16 mouse cellular contexts compared by ENCODE assay signal in the genomic region with DNA sequence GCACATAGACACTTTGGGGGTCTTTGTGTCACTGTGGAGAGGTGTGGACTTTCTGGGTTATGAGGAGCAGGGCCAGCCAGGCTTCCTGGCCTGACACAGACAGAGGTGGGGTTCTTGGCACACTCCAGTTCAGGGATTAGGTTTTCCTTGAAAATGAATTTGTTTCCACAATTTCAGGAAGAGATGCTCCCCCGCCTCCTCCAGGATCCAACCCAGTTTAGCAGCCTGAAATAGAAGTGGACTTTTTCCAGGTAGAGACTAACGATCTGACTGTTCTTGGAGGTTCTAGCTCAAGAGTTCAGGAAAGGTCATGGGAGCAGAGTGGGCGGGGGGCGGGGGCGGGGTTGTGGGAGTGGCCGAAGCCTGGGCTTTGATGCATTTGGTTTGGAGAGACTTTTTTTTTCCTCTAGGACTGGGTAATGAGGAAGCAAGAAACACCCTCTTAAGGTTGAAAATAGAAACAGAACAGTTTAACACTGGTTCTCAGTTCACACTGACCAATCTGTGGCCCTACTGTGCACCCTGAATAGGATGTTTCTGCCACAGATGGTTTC. TPM values are rescaled to one million over a fixed set of nuclear protein-coding genes. Genes with fewer than 3 reads are reported as not detected.
DNase-seq lines count a peak whose midpoint lies in the region; ATAC-seq and TF ChIP-seq lines count a peak whose summit lies in the region.
"Had no signal": no experiment of that assay in that cellular context is flagged by ENCODE, and none has a peak within 500 bp of the region (broad histone marks: within the 10 kb centered on the region; RNA-seq: fewer than 3 reads in every experiment).

No protein-coding gene starts in this region.

- H3K9ac ChIP-seq in liver, postnatal 0 days (replicated peaks) = no peak overlapping the region
- H3K9ac ChIP-seq: hindbrain, embryonic 15.5 days; limb, embryonic 12.5 days; neural tube, embryonic 15.5 days had no signal

- no peak overlapping the region for H3K4me3 ChIP-seq in liver, postnatal 0 days (ENCODE audit: low read depth, low read length)
- H3K4me3 ChIP-seq: hindbrain, embryonic 15.5 days; limb, embryonic 12.5 days; neural tube, embryonic 15.5 days had no signal

- no peaks in the 10 kb centered on the region for H3K27me3 ChIP-seq in liver, postnatal 0 days (ENCODE audit: insufficient read depth, low read length)
- H3K27me3 ChIP-seq: hindbrain, embryonic 15.5 days; limb, embryonic 12.5 days; neural tube, embryonic 15.5 days had no signal

- 0 out of 2 replicates have a peak, but pooled peaks cover 4% of the 10 kb centered on the region for H3K4me1 ChIP-seq in liver, postnatal 0 days (ENCODE audit: insufficient read depth)
- H3K4me1 ChIP-seq: hindbrain, embryonic 15.5 days; limb, embryonic 12.5 days; neural tube, embryonic 15.5 days had no signal

- WGBS in liver, postnatal 0 days (ENCODE audit: insufficient replicate concordance) = 46% methylated on average over 6 of the region's 6 CpGs

- H3K9me3 ChIP-seq in liver, postnatal 0 days (ENCODE audit: low read length) = no peaks in the 10 kb centered on the region
- H3K9me3 ChIP-seq: hindbrain, embryonic 15.5 days; limb, embryonic 12.5 days; neural tube, embryonic 15.5 days had no signal

- H3K36me3 ChIP-seq in liver, postnatal 0 days (replicated peaks; ENCODE audit: insufficient read depth, low read length) = no peaks in the 10 kb centered on the region
- H3K36me3 ChIP-seq: hindbrain, embryonic 15.5 days; limb, embryonic 12.5 days; neural tube, embryonic 15.5 days had no signal

- TF ChIP-seq EP300 in liver, postnatal 0 days (IDR thresholded peaks at IDR 0.05; ENCODE audit: low read depth) = no peak

- peak; percentile 44; the same call in 1 of the 2 replicates for ATAC-seq in liver, postnatal 0 days
- ATAC-seq: CD4-positive, CD25-positive, alpha-beta regulatory T cell, adult 4 months; midbrain, embryonic 16.5 days had no signal

- TF ChIP-seq CTCF in liver, postnatal 0 days (IDR thresholded peaks at IDR 0.05; ENCODE audit: low read depth) = no peak

- no peak overlapping the region for H3K4me2 ChIP-seq in liver, postnatal 0 days (ENCODE audit: low read depth, low read length)
- H3K4me2 ChIP-seq: hindbrain, embryonic 15.5 days; limb, embryonic 12.5 days; neural tube, embryonic 15.5 days had no signal

- H3K27ac ChIP-seq in liver, postnatal 0 days (ENCODE audit: low read depth) = no peak overlapping the region
- H3K27ac ChIP-seq: hindbrain, embryonic 15.5 days; limb, embryonic 12.5 days; neural tube, embryonic 15.5 days had no signal

- peak; percentile 17 to 35 for DNase-seq in frontal cortex, postnatal 36 days (ENCODE audit: low spot score in 2 of 2)
- DNase-seq in frontal cortex, postnatal 10 days (ENCODE audit: low spot score in 2 of 2) = no peak
- DNase-seq in liver, postnatal 0 days = peak; percentile 44
- DNase-seq in liver = no peak
- DNase-seq in heart, adult 8-10 months (ENCODE audit: low spot score) = peak; percentile 84
- peak; percentile 24 for DNase-seq in skeletal muscle tissue, adult 2 months (ENCODE audit: low read depth, low spot score)
- DNase-seq in cerebellum, postnatal 4 days (ENCODE audit: low spot score in 2 of 2) = no peak
- DNase-seq in urinary bladder, postnatal 4 days (ENCODE audit: low spot score in 2 of 2) = no peak
- DNase-seq: embryo, embryonic 11 days; gastrocnemius, postnatal 14 days had no signal

RNA-seq across cellular contexts. Expression of a gene that starts 10.4 kb away (rescaled TPM):
- polyA plus RNA-seq in liver, postnatal 0 days (2015; fragmentation: Nextera tagmentation; extraction: Ambion mirVana) = 7.1 and 8.2 TPM in 2 replicates
- total RNA-seq in heart, adult 8-10 months (2022) = 10 to 100 TPM; 50.0 to 57.6 (median 56.7) TPM

RNA-seq across cellular contexts. Expression of a gene that starts 26.6 kb away (rescaled TPM):
- 16.2 and 18.8 TPM in 2 replicates for polyA plus RNA-seq in liver, postnatal 0 days (2015; fragmentation: Nextera tagmentation; extraction: Ambion mirVana)
- total RNA-seq in heart, adult 8-10 months (2022) = not detected
- total RNA-seq: gastrocnemius, postnatal 14 days; layer of hippocampus, adult 18-20 months had no signal
- polyA plus RNA-seq: CD4-positive, CD25-positive, alpha-beta regulatory T cell, adult 4 months; hindbrain, embryonic 15.5 days; midbrain, embryonic 16.5 days; neural tube, embryonic 15.5 days had no signal

RNA-seq across cellular contexts. Expression of a gene that starts 42.9 kb away (rescaled TPM):
- polyA plus RNA-seq in liver, postnatal 0 days (2015; fragmentation: Nextera tagmentation; extraction: Ambion mirVana) = 9.0 and 9.3 TPM in 2 replicates
- total RNA-seq in heart, adult 8-10 months (2022) = under 1 TPM; 0.41 to 0.97 (median 0.51) TPM
- total RNA-seq: gastrocnemius, postnatal 14 days; layer of hippocampus, adult 18-20 months had no signal
- polyA plus RNA-seq: CD4-positive, CD25-positive, alpha-beta regulatory T cell, adult 4 months; midbrain, embryonic 16.5 days had no signal

RNA-seq across cellular contexts. Expression of a gene that starts 43.6 kb away (rescaled TPM):
- 3.7 and 4.4 TPM in 2 replicates for polyA plus RNA-seq in liver, postnatal 0 days (2015; fragmentation: Nextera tagmentation; extraction: Ambion mirVana)
- total RNA-seq in heart, adult 8-10 months (2022) = under 1 TPM in 2 of 4 experiments, not detected in 2; 0.12 to 0.23 TPM
- polyA plus RNA-seq: CD4-positive, CD25-positive, alpha-beta regulatory T cell, adult 4 months; midbrain, embryonic 16.5 days had no signal

Comparison
In these comparisons a context has a peak if more than half of its experiments do, and no peak if none do; other contexts are left out.
1. DNase-seq: peak in frontal cortex, postnatal 36 days (2 of 2), liver, postnatal 0 days (single experiment), heart, adult 8-10 months (single experiment) and skeletal muscle tissue, adult 2 months (single experiment); none in frontal cortex, postnatal 10 days (0 of 2), liver (single experiment), cerebellum, postnatal 4 days (0 of 2) and urinary bladder, postnatal 4 days (0 of 2).